In the genomic region with DNA sequence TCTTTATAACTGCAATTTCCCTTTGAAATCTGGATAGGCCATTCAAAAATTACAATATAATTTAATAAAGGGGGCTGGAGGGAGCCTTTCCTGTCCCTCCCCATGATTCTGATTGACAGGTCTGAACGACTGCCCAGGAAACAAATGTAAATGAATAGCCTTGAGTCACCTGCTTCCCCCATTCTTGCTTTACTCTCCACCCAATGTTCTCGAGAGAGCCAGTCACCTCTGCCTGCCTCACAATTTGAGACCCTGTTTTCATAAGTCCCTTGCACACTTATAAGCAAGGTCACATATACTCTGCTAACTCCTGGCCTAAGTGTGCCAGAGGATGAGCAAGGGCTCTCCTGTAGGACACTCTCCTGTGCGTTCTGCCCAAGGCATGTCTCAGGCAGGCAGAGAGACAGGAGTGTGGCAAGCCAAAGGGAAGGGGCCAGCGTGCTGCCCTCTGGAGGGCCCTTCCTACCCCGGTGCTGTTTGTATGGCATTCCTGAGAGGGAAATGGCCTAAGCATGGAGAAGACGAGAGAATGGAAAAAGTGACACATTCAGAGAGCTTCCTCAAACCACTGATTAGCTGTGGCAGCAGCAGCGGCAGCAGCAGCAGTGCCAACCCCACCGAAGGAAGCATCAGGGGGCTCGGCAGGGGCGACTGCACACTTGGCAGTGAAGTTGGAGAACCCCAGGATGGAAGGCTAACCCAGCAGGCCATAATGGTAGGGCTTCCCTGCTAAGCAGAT, we compare ENCODE assay signal across 7 mouse cellular contexts. TPM values are rescaled to one million over a fixed set of nuclear protein-coding genes. Genes with fewer than 3 reads are reported as not detected.
DNase-seq lines count a peak whose midpoint lies in the region; ATAC-seq and TF ChIP-seq lines count a peak whose summit lies in the region.

No protein-coding gene starts in this region.

- WGBS in heart, embryonic 14.5 days = 8% methylated on average over 10 of the region's 10 CpGs
- WGBS in lung, embryonic 15.5 days = 13% methylated on average over 10 of the region's 10 CpGs

- H3K9me3 ChIP-seq in E14TG2a.4 (ENCODE audit: low read length) = no peaks in the 10 kb centered on the region
- no peaks in the 10 kb centered on the region for H3K9me3 ChIP-seq in heart, embryonic 14.5 days (ENCODE audit: control insufficient read depth, low read length)
- H3K9me3 ChIP-seq in lung, embryonic 15.5 days = no peaks in the 10 kb centered on the region

- no peak; the same call in 1 of the 2 replicates for TF ChIP-seq CTCF in E14TG2a.4 (conservative IDR thresholded peaks at IDR 0.05; ENCODE audit: low read length)

- peaks cover 8% of the 10 kb centered on the region for H3K27me3 ChIP-seq in E14TG2a.4 (ENCODE audit: insufficient read depth, low read length)
- H3K27me3 ChIP-seq in heart, embryonic 14.5 days (ENCODE audit: control insufficient read depth, insufficient read depth, low read length) = no peaks in the 10 kb centered on the region
- no peaks in the 10 kb centered on the region for H3K27me3 ChIP-seq in lung, embryonic 15.5 days

- peaks cover 95% of the 10 kb centered on the region for H3K4me1 ChIP-seq in E14TG2a.4 (replicated peaks; ENCODE audit: low read depth, low read length)
- H3K4me1 ChIP-seq in heart, embryonic 14.5 days (ENCODE audit: control insufficient read depth in 2 of 2, insufficient read depth in 2 of 2, low read length in 2 of 2) = peaks cover 64 to 82% of the 10 kb centered on the region in 2 experiments
- H3K4me1 ChIP-seq in lung, embryonic 15.5 days = peaks cover 88% of the 10 kb centered on the region

- H3K4me2 ChIP-seq in heart, embryonic 14.5 days (ENCODE audit: low read length) = peak overlapping the region; percentile 60
- H3K4me2 ChIP-seq in lung, embryonic 15.5 days = peak overlapping the region; percentile 53

- H3K36me3 ChIP-seq in E14TG2a.4 (ENCODE audit: insufficient read depth, low read length) = no peaks in the 10 kb centered on the region
- H3K36me3 ChIP-seq in heart, embryonic 14.5 days (ENCODE audit: control insufficient read depth, insufficient read depth, low read length) = no peaks in the 10 kb centered on the region
- no peaks in the 10 kb centered on the region for H3K36me3 ChIP-seq in lung, embryonic 15.5 days

- H3K4me3 ChIP-seq in E14TG2a.4 (replicated peaks; ENCODE audit: low read length) = peak overlapping the region; percentile 70
- H3K4me3 ChIP-seq in heart, embryonic 14.5 days (ENCODE audit: control insufficient read depth in 1 of 2, insufficient read depth in 1 of 2, low read depth in 1 of 2, low read length in 2 of 2) = peak overlapping the region in 1 of 2 experiments; percentile 6; a peak in 2 of 4 replicates
- peak overlapping the region; percentile 19 for H3K4me3 ChIP-seq in lung, embryonic 15.5 days

- peak overlapping the region; percentile 57 for H3K9ac ChIP-seq in heart, embryonic 14.5 days (ENCODE audit: low read length)
- H3K9ac ChIP-seq in lung, embryonic 15.5 days = peak overlapping the region; percentile 21

- ATAC-seq in heart, embryonic 14.5 days (ENCODE audit: insufficient number of reproducible peaks, insufficient read depth, low FRiP score, low read depth) = peak; percentile 37; the same call in 1 of the 2 replicates
- ATAC-seq in lung, embryonic 15.5 days (ENCODE audit: borderline replicate concordance, extremely low read depth, low FRiP score, low TSS enrichment) = no peak
- no peak for ATAC-seq in activated CD4-positive, CD25-positive, alpha-beta regulatory T cell, adult 4 months

- peak; percentile 69 for DNase-seq in 3T3-L1 (ENCODE audit: low read depth, low spot score)
- no peak for DNase-seq in frontal cortex, postnatal 14 days (ENCODE audit: low spot score in 2 of 2)
- DNase-seq in spleen, adult 12 weeks (ENCODE audit: low spot score) = no peak

- peak overlapping the region; percentile 81 to 90 for H3K27ac ChIP-seq in heart, embryonic 14.5 days (replicated peaks in 1 of 2; ENCODE audit: control insufficient read depth in 1 of 2, insufficient read depth in 1 of 2, low read depth in 2 of 2, low read length in 2 of 2)
- H3K27ac ChIP-seq in lung, embryonic 15.5 days = peak overlapping the region; percentile 85

RNA-seq across cellular contexts. Expression of gene Ptk7, which starts 5.3 kb away (rescaled TPM):
- polyA plus RNA-seq in heart, embryonic 14.5 days (2014; fragmentation: Nextera tagmentation; extraction: Ambion mirVana) = 12.8 and 21.3 TPM in 2 replicates
- polyA plus RNA-seq in lung, embryonic 15.5 days (2015; fragmentation: Nextera tagmentation; extraction: Ambion mirVana) = 134 and 142 TPM in 2 replicates
- polyA plus RNA-seq in activated CD4-positive, CD25-positive, alpha-beta regulatory T cell, adult 4 months (2017; shearing (Covaris generic)) = under 1 TPM in 1 of 2 experiments, not detected in 1; 0.22 TPM

RNA-seq across cellular contexts. Expression of gene Klc4, which starts 21.8 kb away (rescaled TPM):
- polyA plus RNA-seq in heart, embryonic 14.5 days (2014; fragmentation: Nextera tagmentation; extraction: Ambion mirVana) = 20.3 and 21.4 TPM in 2 replicates
- 24.9 and 25.8 TPM in 2 replicates for polyA plus RNA-seq in lung, embryonic 15.5 days (2015; fragmentation: Nextera tagmentation; extraction: Ambion mirVana)
- polyA plus RNA-seq in activated CD4-positive, CD25-positive, alpha-beta regulatory T cell, adult 4 months (2017; shearing (Covaris generic)) = 10 to 100 TPM in 1 of 2 experiments, 1 to 10 TPM in 1; 5.6 to 11.2 TPM

RNA-seq across cellular contexts. Expression of gene Mrpl2, which starts 22.0 kb away (rescaled TPM):
- 116 and 122 TPM in 2 replicates for polyA plus RNA-seq in heart, embryonic 14.5 days (2014; fragmentation: Nextera tagmentation; extraction: Ambion mirVana)
- polyA plus RNA-seq in lung, embryonic 15.5 days (2015; fragmentation: Nextera tagmentation; extraction: Ambion mirVana) = 106 TPM in 2 replicates
- polyA plus RNA-seq in activated CD4-positive, CD25-positive, alpha-beta regulatory T cell, adult 4 months (2017; shearing (Covaris generic)) = 10 to 100 TPM; 67.3 to 68.4 TPM

RNA-seq across cellular contexts. Expression of gene Cul7, which starts 26.1 kb away (rescaled TPM):
- 31.3 and 34.3 TPM in 2 replicates for polyA plus RNA-seq in heart, embryonic 14.5 days (2014; fragmentation: Nextera tagmentation; extraction: Ambion mirVana)
- 48.2 and 49.5 TPM in 2 replicates for polyA plus RNA-seq in lung, embryonic 15.5 days (2015; fragmentation: Nextera tagmentation; extraction: Ambion mirVana)
- 1 to 10 TPM; 2.8 to 4.1 TPM for polyA plus RNA-seq in activated CD4-positive, CD25-positive, alpha-beta regulatory T cell, adult 4 months (2017; shearing (Covaris generic))

RNA-seq across cellular contexts. Expression of gene Rrp36, which starts 50.2 kb away (rescaled TPM):
- 33.9 and 36.9 TPM in 2 replicates for polyA plus RNA-seq in heart, embryonic 14.5 days (2014; fragmentation: Nextera tagmentation; extraction: Ambion mirVana)
- polyA plus RNA-seq in lung, embryonic 15.5 days (2015; fragmentation: Nextera tagmentation; extraction: Ambion mirVana) = 55.1 and 56.2 TPM in 2 replicates
- polyA plus RNA-seq in activated CD4-positive, CD25-positive, alpha-beta regulatory T cell, adult 4 months (2017; shearing (Covaris generic)) = 10 to 100 TPM; 44.0 to 48.0 TPM

Comparison
In these comparisons a context has a peak if more than half of its experiments do, and no peak if none do; other contexts are left out.
1. RNA of gene Ptk7, which starts 5.3 kb away (polyA plus RNA-seq): 134 to 142 TPM in lung, embryonic 15.5 days and 12.8 to 21.3 TPM in heart, embryonic 14.5 days; 0.22 TPM in activated CD4-positive, CD25-positive, alpha-beta regulatory T cell, adult 4 months; every median in the first group is over 10 times any median in the second.